Mouse (Mus musculus) T-helper 2 cell (primary cell): ENCODE results near the gene Ptch2.

Source experiments
- in situ Hi-C: fragments of 300-600 bp; cut with MboI, MseI; formaldehyde crosslinking; loops from one replicate; pipeline ENCODE4 v1.15.1; 2025; ENCODE audit warnings: high pct_unique_total_duplicates

Gene Ptch2

DNA sequence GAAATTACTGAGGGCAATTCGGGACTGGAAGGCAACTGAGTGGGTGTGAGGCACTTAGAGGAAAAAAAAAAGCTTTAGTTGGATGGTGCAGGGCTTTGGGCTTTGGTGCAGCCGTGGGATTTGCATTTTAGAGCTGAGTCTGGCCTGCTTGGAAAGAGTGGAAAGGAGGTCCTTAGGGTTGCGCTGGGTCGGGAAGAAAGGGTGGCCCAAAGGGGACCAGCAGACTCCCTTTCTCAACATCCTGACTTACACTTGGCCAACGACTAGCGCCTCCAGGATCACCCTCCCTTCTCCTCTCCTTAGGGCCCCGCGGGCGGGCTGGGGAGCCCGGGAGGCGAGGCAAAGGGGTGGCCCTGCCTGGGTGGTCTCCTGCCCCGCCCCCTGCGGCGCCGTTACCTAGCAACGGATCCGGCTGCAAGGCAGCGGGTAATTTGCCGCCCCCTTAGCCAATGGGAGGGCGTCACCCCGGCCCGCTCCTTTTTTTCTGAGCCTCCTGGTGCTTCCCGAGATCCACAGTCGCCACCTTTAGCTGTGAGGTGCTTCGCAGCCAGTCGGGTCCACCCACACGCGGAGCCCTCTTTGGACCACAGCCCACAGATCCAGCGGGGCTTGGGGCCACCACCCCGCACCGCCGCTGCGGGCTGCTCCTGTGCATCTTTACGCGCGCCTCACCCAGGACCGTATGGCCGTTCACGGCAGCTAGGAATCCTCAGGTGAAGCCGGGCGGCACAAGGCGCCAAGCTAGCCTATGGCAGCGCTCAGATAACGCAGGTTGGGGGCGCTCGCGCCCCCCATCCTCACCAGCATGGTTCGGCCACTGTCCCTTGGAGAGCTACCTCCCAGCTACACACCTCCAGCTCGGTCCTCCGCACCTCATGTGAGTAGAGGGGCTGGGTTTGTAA is at the start of gene Ptch2:
Gene Ptch2, plus strand, starts transcription at position 525 of the 902 bp plus-strand sequence.
- in situ Hi-C loops, result no loop called here

DNA sequence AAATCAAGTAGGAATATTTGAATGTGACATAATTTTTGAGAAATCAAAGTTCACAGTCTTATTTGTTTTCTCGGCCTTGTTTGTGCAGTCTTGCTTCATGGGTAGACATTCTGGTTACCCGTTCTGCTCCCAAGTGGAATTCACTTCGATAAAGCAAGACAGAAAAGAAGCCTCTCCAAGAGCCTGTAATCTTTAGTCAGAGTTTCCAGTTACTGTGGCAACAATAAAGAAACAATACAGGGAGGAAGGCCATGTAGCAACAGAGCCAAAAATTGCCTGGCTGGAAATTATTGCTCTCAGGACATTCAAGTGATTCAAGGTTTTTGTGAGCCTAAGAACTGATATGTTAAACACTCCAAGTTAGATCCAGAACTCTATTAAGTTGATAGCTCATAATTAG is 47.0 kb upstream of the Ptch2 start:
- in situ Hi-C loops, result no loop called here

DNA sequence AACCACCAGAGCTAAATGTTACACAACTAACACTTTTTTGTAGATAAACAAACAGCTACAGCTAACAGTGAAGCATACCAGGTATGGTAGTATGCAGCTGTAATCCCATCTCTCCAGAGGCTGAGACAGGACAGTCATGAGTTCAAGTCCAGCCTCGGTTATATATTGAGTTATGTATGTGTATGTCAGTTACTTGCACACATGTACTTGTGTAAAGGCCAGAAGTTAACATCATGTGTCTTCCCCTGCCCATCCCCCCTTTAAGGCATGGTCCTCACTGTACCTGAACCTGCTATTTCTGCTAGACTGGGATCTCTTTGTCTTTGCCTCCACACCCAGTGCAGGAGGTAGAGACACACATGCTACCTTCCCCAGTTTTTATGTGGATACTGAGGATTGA is 46.4 kb upstream of the Ptch2 start:
- in situ Hi-C loops, result no loop called here

DNA sequence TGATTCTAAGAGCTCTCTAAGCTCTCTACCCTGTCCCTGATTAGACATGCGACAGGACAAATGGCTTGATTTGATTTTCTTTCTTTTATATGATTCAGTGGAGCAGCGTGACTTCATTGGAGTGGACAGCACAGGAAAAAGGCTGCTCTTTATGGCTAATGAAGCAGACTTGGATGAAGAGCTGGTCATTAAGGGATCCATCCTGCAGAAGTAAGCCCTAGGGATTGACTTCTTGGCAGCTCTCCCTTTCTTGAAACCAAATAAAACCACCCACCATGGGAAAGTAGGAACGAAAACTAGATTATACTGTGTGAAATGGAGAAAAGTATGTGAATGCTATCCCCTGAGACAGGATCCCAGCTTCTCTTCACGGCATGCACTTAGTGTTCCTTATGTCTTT is 43.2 kb upstream of the Ptch2 start:
- in situ Hi-C loops, result no loop called here

DNA sequence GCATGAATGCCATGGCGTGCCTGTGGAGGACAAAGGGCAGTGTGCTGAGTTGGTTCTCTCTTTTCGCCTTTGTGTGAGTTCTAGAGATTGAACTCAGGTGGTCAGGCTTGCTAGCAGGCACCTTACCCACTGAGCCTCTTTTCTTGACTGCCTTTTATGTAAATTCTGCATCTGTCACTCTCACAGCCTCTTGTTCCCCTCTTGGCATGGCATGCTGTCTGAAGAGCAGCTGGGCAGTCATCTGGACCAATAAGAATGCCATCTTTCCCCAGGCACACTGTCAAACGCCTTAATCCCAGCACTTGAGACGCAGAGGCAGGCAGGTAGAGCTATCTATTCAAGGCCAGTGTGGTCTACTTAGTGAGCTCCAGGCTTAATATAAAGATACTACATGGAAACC is 41.9 kb upstream of the Ptch2 start:
- in situ Hi-C loops, result no loop called here

DNA sequence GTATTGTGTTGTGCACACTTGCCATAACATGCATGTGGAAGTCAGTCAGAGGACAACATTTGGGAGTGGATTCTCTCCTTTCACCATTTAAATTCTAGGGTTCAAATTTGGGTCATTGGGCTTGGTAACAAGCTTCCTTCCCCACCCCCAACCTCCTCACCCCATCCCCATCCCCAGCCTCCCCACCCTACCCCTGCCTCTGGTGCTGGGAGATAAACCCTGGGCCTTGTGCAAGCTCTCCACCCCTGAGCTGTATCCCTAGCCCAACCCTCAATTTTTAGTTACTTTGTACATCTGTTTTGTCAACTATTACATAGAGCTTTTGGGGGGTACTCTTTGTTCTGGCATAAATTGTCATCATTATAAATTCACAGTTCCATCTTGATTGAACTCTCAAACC is 39.8 kb upstream of the Ptch2 start:
- in situ Hi-C loops, result no loop called here

DNA sequence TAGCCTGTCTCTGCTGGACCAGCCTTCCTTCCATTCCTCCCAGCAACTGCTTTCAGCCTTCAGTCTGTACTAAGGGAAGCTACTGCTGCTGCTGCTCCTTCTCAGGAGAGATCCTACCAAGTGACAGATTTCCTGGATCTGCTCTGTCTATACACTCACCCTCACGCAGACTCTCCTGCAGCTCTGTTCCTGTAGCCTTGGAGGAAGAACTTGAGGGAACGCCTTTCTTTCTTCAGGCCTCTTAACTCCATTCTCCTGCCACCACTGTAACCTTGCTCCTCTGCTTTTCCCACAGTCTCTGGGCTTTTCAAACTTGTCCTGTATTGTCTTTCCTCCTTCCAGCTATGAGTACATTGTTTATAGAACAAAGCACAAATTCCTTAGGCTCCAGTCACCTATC is 39.4 kb upstream of the Ptch2 start:
- in situ Hi-C loops, result no loop called here

DNA sequence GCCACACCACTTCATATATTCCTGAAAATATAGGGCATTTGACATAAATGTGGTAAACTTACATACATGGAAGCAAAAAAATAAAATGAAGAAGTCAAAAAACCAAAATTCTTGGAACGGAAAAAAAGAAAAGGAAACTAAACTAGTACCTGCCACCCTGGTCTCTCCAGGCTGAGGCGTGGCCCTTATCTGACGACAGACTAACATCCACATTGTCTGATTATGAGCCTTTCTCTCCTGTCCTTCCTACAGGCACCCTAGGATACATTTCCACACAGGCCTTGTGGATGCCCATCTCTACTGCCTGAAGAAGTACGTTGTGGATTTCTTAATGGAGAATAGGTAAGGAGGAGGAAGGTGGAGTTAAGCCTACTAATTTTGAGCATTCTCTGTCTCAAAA is 37.4 kb upstream of the Ptch2 start:
- in situ Hi-C loops, result no loop called here

DNA sequence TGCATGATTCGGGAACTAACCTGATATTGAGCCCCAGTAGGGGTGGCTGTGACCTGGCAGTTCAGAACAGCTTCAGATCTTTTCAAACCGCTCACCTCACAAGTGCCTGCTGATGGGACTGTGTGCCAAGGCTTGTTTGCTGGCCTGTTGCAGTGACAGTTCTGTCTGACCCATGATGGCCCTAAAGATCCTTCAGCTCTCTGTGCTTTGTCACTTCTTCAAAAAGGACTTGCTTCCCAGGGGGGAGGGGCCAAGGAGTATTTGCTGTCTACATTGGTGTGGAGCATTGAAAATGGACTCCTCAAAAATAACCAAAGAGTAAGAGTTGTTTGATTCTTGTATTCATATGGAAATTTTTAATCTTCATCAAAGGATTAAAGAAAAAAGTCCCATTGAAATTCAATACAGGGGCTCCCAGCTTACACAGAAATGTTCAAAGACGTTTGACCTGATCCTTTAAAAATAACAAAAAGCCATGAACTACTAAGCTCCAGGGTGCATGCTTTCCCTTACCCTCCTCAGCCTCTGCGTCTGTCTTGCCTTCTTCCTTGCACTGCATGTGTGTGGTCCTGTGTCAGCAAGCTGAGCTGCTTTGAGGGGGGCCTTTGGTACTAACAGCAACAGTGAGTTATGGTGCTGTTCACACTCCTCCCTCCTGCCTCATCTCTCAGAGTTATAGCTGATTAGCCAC is 33.0 kb upstream of the Ptch2 start:
- in situ Hi-C loops, result no loop called here

DNA sequence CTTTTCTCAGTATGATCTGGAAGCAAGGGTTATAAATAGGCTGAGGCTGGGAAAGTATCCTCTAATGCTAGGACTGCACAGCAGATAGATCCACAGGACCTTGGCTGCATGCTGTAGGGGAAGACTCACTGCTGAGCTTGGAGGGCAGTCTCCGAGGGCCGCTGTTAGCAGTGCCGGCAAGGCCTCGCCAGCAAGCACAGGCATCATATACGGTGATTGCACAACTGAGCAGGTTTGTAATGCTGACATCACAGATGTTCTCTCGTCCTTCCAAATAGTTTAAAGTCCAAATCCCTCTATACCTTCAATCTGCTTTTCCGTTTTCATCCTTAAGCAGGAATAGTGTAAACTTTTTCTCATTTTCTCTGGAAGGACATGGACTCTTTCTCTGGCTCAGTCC is 27.8 kb upstream of the Ptch2 start:
- in situ Hi-C loops, result no loop called here

DNA sequence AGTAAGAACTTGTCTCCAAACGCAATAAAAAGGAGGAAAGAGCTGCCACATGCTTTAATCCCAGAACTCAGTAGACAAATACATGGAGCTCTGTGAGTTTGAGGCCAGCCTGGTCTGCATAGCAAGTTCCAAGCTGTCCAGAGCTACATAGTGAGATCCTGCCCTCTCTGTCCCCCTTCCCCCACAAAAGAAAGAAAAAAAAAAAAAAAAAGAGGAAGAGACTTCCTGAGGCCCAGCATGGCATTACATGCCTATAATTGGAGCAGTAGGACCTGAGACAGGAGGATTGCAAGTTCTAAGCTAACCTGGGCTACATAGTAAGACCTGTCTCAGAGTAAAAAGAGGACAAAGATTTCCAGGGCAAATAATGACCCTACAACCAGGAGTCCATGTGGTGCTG is 26.2 kb upstream of the Ptch2 start:
- in situ Hi-C loops, result no loop called here

DNA sequence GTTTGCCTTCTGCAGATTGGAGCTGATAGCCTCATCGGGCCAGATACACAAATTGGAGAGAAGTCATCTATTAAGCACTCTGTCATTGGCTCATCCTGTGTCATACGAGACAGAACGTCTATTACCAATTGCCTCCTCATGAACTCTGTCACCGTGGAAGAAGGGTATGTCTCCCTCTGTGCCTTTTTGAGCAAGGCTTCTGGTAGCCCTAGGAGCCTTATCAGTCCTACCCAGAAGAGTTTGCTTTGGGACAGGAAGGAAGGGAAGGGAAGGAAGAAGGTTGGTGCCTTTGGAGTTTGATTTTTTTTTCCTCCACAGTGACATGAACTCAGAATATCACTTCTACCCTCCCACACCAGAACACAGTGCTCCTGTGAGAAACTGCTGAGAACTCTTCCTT is 25.3 kb upstream of the Ptch2 start:
- in situ Hi-C loops, result no loop called here

DNA sequence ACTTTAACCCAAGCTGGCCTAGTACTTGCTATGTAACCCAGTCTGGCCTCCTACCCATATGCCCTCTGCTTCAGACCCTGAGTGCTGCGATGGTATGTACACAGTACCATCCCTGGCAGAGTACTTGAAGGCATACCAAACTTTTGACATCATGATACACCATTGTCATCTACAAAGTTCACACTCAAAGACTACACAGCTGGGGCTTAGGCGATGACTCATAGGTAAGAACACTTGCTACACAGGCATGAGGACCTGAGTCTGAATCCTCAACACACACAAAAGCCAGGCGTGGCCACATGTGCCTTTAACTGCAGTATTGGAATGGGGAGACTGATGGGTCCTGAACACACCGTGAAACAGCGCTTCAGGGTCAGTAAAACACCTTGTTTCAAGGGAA is 24.7 kb upstream of the Ptch2 start:
- in situ Hi-C loops, result no loop called here

DNA sequence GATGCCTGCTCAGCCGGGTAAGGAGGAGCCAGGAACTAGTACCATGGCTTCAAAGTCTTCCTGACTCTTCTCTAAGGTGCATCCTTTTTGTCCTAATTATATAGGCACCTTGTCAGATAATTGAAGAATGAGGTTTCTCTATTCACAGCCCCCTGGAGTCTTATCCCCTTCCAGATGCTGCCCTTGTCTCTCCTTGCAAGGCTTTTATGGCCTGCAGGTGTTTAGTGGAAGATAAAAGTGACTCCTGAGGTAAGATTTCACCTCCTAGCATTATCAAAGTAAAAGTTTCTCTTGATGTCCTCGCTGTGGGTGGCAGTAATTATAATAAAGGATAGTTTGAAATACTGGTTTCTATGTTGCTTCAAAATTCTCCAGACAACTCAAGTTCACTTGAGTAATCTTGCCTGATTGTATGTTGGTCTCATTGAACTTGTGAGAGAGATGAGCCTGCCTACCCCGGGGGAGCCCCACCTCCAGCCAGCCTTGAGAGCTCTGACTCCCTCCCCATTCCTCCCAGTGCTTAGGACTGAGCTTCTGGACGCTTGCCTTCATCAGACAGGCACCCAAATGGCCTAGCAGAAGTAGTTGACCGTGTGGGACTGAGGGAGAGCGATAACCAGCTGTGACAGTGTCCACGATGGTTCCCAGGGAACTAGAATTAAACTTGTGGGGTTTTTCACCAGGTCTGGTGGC is 7.8 kb upstream of the Ptch2 start:
- in situ Hi-C loops, result loop anchor here (10.0 kb wide), 1 partner anchor 227 kb away; no protein-coding TSS in a partner anchor

DNA sequence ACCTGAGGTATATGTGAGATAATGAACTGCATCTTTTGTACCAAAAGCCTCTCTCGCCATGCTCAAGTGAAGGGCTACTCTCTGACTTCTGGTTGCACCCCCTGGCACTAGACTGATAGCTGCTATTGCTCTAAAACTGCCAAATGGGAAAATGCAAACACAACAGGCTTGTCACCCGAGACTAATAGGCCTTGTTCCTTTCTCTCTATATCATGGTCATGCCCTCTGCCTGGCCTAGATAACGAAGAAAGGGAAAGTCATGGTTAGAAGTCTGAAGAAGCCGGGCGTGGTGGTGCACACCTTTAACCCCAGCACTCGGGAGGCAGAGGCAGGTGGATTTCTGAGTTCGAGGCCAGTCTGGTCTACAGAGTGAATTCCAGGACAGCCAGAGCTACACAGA is 5.3 kb upstream of the Ptch2 start:
- in situ Hi-C loops, result no loop called here

DNA sequence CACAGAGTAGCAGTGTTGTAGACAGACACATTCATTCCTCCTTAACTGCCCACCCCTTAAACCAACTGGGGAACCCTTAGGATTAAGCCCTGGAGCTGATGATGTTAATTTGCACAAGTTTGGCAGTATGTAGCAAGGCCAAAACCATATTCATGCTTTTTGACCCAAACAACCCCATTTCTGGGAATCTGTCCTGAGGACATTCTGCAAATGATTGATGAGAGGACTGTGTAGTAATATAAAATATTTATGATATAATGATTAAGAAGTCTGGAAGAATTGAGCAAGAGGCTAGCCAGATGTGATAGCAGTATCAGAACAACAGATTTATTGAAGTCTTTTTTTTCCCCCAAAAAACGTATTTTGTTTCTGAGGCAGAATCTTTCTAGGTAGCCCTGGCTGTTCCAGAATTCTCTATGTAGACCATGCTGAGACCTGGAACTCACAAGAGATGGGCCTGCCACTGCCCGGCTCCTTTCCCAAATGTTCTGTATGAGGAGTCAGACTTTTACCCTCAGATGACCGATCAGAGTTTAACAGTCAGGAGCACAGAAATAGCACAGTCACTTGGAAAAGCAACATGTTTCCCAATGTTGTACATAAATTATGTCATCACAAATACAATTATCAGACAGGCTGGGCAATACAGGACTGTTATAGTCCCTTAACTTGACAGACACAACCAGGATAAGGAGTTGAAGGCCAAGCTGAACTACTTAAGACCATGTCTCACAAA is 1.1 kb upstream of the Ptch2 start:
- in situ Hi-C loops, result no loop called here

DNA sequence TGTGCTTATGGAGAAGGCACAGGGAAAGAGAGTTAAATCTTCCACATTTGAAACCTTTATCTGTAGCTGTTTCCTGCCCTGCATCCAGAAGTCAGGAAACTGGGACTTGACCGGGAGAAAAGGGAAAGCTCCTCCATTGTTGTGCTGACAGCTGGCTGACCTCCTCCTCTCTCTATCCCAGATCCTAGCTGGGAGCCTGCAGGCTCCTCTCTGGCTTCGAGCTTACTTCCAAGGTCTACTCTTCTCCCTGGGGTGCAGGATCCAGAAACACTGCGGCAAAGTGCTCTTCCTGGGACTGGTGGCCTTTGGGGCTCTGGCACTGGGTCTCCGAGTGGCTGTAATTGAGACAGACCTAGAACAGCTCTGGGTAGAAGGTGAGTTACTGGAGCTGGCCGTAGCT is 791 bp downstream of the Ptch2 start:
- in situ Hi-C loops, result no loop called here

DNA sequence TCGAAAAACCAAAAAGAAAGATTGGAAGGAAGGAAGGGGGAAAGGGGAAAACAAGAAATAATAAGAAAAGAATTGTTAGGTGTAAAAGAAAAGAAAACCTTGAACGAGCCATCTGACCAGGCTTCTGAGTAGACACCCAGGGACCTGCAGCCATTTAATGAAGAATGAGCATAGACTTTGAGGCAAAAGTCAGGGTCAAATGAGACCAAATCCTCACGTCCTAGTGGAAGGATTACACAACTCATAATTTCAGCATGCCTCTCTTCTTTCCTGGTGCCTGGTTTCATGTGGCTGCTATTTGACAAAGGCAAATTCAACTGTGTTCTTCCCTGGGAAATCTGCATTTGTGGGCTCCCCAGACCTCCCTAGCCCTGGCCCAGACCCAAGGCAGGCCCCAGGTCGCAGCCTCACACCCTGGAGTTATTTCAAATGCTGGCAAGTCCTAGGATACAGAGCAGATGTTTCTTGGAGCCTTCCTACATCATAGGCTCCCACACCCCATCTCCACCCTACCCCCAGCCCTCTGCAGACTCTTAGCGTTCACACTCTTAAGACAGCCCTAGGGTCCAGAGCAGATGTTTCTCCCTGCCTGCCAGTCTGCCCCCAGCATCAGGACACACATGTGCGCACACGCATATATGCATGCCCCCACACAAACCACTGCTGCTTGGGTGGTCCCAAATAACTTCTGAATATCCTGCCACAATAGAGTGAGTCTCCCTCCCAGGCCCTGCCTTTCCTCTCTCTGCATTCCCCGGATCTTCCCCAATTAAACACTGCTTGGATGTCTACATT is 2.3 kb downstream of the Ptch2 start:
- in situ Hi-C loops, result no loop called here

DNA sequence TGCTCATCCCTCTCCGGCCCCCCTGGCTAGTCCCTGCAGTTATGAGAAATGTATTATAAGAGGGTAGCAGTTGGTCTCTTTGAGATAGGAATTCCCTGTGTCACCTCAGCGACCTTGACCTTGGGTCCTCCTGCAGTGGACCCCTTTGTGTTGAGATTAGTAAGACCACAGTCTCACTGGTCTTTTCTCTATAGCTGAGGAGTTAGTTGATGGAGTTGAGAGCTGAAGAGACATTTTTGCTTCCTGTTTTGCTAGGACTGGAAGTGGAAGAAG is 2.8 kb downstream of the Ptch2 start:
- in situ Hi-C loops, result no loop called here

DNA sequence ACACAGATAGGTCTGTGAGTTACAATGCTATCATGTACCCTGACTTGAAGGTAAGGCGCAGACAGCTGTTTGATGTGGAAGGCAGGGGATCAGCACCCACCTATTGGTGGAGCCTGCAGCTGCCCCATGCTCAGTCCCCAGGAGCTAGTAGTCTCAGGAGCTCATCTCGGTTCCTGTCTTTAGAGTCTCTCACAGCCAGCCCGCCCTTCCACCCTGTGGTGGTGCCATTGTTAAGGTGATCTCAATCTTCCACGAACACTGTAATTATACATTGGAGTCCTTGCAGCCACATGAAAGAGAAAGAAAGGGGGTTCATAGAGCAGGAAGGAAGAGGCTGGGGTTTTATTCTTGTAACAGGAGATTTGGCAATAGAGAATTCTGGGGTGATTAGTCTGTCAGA is 4.2 kb downstream of the Ptch2 start:
- in situ Hi-C loops, result no loop called here

DNA sequence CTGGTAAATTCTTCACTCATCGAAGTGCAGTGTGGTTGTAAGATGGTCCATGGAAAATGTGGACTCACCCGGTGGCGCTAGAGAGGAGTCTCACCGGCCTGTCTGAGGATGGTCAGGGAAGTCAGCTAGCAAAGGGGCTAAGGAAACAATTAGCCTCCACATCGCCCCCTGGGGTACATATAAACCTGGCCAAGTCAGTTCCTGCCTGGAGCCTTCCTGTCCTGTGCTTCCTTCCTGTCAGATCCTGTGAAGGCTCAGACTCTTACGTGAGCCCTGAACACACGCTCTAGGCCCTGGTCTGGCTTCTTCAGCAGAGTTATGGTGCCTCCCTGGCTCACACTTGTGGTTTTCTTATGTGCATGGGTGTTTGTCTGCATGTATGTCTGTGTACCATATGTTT is 5.3 kb downstream of the Ptch2 start:
- in situ Hi-C loops, result no loop called here
